Mouse (Mus musculus) E14TG2a.4 (cell line): ENCODE results near the gene Atp4a.
"Not testable (repeated sequence)": the region's sequence is repeated elsewhere in the genome, so short reads cannot be mapped to it uniquely, and the experiment has no call there.

Source experiments
- H3K27me3 ChIP-seq: 2 replicates; pipeline ENCODE4 v1.6.1; 2014; ENCODE audit warnings: low read length, control low read depth; ENCODE audit not compliant: insufficient read depth
- H3K36me3 ChIP-seq: 2 replicates; pipeline ENCODE4 v1.6.1; 2014; ENCODE audit warnings: low read length, control low read depth; ENCODE audit not compliant: insufficient read depth
- H3K4me1 ChIP-seq: replicated peaks from 2 replicates; pipeline ENCODE4 v1.6.1; 2014; ENCODE audit warnings: low read depth, low read length, control low read depth
- H3K4me3 ChIP-seq: replicated peaks from 2 replicates; pipeline ENCODE4 v1.5.1; 2014; ENCODE audit warnings: mild to moderate bottlenecking, low read length
- H3K9me3 ChIP-seq: 2 replicates; pipeline ENCODE4 v1.6.1; 2014; ENCODE audit warnings: low read length, control low read depth
- CTCF ChIP-seq: conservative IDR thresholded peaks from 2 replicates; pipeline ENCODE4 v1.5.1; 2014; ENCODE audit warnings: low read length
- NANOG ChIP-seq: IDR thresholded peaks from 2 replicates; pipeline ENCODE4 v1.6.1; 2014; ENCODE audit warnings: borderline replicate concordance, low read length, mixed read lengths
- POU5F1 ChIP-seq: IDR thresholded peaks from 2 replicates; pipeline ENCODE4 v1.6.1; 2014; ENCODE audit warnings: low read length, borderline replicate concordance

Gene Atp4a

DNA sequence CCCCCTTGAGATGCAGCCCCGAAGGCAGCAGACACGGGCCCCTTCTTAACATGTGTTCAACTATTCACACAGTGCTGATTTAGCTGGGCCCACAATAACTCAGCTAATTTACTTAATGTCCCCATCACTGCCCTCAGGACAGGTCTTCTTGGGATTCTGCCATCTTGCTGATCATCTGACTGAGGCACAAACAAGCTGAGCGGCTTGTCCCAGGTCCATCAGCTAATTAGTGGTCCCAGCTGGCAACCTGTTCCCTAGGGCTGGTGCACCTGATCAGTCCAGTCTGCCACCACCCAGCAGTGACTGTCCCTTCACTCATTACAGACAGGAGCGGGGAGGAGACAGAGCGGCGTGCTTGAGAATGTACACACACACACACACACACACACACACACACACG is 9.3 kb downstream of the Atp4a start:
- Histone ChIP-seq H3K9me3 (no peaks in the 10 kb centered on the region), H3K4me3 (no peak overlapping the region), H3K27me3 (peaks cover 33% of the 10 kb centered on the region), H3K4me1 (peaks cover 34% of the 10 kb centered on the region), H3K36me3 (peaks cover 12% of the 10 kb centered on the region)
- TF ChIP-seq CTCF (no peak), NANOG (no peak), POU5F1 (no peak)

- Histone ChIP-seq H3K4me3 (no peak overlapping the region), H3K36me3 (peaks cover 30% of the 10 kb centered on the region), H3K4me1 (peaks cover 27% of the 10 kb centered on the region), H3K9me3 (no peaks in the 10 kb centered on the region), H3K27me3 (peaks cover 16% of the 10 kb centered on the region)
- TF ChIP-seq POU5F1: no peak
- no peak for TF ChIP-seq NANOG
- no peak for TF ChIP-seq CTCF
Measured at GRCm38 (mm10) chr7:30723274-30723953, 11.4 kb downstream of the Atp4a start.

GRCm38 (mm10) chr7:30728214-30728613 is 16.2 kb downstream of the Atp4a start:
- no peaks in the 10 kb centered on the region for H3K27me3 ChIP-seq
- peak overlapping the region; percentile 89 for H3K4me3 ChIP-seq
- H3K9me3 ChIP-seq: no peaks in the 10 kb centered on the region
- peaks cover 41% of the 10 kb centered on the region for H3K4me1 ChIP-seq
- TF ChIP-seq NANOG (no peak), CTCF (no peak), POU5F1 (no peak)
- H3K36me3 ChIP-seq: peaks cover 57% of the 10 kb centered on the region

DNA sequence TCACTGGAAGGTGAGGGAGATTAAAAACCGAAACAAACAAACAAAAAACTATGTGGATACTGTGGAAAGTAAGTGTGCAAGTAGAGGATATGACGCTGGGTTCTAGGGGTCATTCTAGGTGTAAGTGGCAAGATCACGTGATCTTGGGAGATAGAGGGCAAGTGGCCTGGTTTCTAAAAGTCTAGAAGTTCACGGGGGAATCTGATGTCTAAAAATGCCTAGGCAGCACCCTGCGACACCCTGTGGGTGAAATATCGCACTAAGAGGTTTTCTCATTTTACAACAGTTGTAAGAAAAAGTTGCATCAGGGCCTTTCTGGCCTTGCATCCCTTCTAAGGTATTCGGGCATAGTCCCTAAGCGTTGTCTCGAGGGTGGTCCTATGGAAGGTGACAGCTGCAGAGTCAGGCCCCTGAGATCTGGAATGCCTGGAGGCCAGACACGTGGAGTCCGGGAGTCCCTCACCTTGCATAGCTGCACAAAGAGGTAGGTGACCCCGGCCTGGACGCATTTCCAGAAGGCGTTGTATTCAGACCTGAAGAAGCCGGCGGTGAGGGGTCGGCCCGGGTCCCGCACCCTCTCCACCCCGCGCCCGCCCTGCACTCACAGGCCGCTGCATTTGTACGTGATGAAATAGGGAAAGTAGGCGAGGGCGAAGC is 16.9 kb downstream of the Atp4a start:
- Histone ChIP-seq H3K9me3 (no peaks in the 10 kb centered on the region), H3K27me3 (no peaks in the 10 kb centered on the region), H3K4me3 (peak overlapping the region; percentile 89), H3K36me3 (peaks cover 63% of the 10 kb centered on the region), H3K4me1 (peaks cover 41% of the 10 kb centered on the region)
- TF ChIP-seq NANOG: no peak
- TF ChIP-seq CTCF: no peak
- no peak for TF ChIP-seq POU5F1

DNA sequence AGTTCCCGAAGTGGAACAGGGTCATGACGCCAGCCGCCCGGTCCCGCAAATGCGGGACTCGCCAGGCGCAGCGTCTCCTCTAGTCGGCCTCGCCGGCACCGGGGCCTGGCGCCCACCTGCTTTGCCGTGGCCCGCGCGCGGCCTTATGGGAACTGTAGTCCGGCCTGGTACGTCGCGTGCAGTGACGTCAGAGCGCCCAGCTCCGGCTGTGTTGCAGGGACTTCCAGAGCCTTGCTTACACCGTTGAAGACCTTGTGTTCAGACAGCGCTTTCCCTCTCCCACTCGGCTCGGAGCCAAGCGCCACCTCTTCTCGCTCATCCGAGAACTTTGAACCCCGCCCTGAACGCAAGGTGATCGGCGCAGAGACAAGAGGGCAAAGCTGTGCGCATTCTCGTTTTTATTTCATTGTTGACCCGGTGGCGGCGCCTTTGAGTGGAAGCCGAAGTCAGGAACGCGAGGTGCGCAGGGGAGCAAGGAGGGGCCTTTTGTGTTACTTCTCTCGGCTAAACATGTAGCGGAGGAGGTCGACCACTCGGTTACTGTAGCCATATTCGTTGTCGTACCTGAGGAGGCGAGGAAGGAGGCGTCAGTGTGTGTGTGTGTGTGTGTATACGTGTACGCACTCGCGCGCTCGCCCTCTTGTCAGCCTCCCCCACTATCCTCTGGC is 17.5 kb downstream of the Atp4a start, which contains the start of gene Tmem147:
TSS of gene Tmem147 (minus strand) at position 145 of the 668 bp plus-strand sequence.
- H3K27me3 ChIP-seq: no peaks in the 10 kb centered on the region
- H3K4me1 ChIP-seq: peaks cover 38% of the 10 kb centered on the region
- TF ChIP-seq NANOG: no peak
- no peak for TF ChIP-seq CTCF
- no peak for TF ChIP-seq POU5F1
- H3K36me3 ChIP-seq: peaks cover 70% of the 10 kb centered on the region
- H3K9me3 ChIP-seq: no peaks in the 10 kb centered on the region
- peak within 1 kb of the TSS; percentile 89 for H3K4me3 ChIP-seq

- H3K4me3 ChIP-seq: peak overlapping the region; percentile 89
- not testable (repeated sequence) for H3K9me3 ChIP-seq, H3K27me3 ChIP-seq
Measured at GRCm38 (mm10) chr7:30730064-30730722, 18.2 kb downstream of the Atp4a start.

GRCm38 (mm10) chr7:30736211-30736610 is 24.2 kb downstream of the Atp4a start:
- Histone ChIP-seq H3K4me3 (no peak overlapping the region), H3K27me3 (no peaks in the 10 kb centered on the region), H3K4me1 (peaks cover 9% of the 10 kb centered on the region; the same call in 1 of the 2 replicates), H3K36me3 (peaks cover 57% of the 10 kb centered on the region), H3K9me3 (no peaks in the 10 kb centered on the region)
- TF ChIP-seq POU5F1 (no peak), CTCF (peak; percentile 27; the same call in 1 of the 2 replicates), NANOG (no peak)

More at GRCm38 (mm10) chr7:30730064-30730722, 18.2 kb downstream of the Atp4a start:
- Histone ChIP-seq H3K4me1 (peaks cover 33% of the 10 kb centered on the region), H3K36me3 (peaks cover 72% of the 10 kb centered on the region)

DNA sequence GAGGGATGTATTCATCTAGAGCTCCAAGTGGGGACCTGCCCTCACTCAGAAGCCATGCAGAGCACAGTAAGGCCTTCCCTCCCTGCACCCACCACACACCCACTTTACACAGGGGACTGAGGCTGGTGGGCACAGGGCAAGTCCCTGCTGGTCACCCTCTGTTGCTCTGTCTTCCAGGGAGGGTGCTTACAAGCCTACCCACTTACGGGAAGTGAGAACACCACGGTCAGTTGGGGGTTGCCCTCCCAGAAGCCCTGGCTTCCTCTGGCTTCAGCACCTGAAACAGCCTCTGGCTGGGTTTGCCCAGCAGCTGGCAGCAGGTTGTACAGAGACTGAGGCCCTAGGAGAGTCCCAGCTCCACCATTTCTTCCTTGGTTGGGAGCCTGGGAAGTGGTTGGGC is 30.6 kb downstream of the Atp4a start:
- not testable (repeated sequence) for H3K4me3 ChIP-seq, H3K9me3 ChIP-seq, H3K36me3 ChIP-seq, H3K4me1 ChIP-seq, H3K27me3 ChIP-seq

GRCm38 (mm10) chr7:30743617-30744016 is 31.6 kb downstream of the Atp4a start, which contains the start of gene Gapdhs:
TSS of gene Gapdhs (minus strand) at chr7:30743681.
- H3K9me3 ChIP-seq, H3K4me3 ChIP-seq, H3K36me3 ChIP-seq, H3K27me3 ChIP-seq, H3K4me1 ChIP-seq: not testable (repeated sequence)
